Mouse (Mus musculus) embryonic fibroblast, embryonic 13.5 days (primary cell): ENCODE results near the gene Ccdc51.

Experiments used
- CTCF ChIP-seq: IDR thresholded peaks from 2 replicates; pipeline ENCODE4 v1.5.1; 2011; ENCODE audit warnings: mild to moderate bottlenecking, control low read depth, low read length, moderate library complexity, borderline replicate concordance; ENCODE audit not compliant: insufficient read depth
- POLR2A ChIP-seq: IDR thresholded peaks from 2 replicates; pipeline ENCODE4 v1.6.1; 2011; ENCODE audit warnings: low read depth, mild to moderate bottlenecking, control low read depth, low read length, moderate library complexity

GRCm38 (mm10) chr9:109040216-109040615, 42.1 kb upstream of the Ccdc51 start:
- no peak for TF ChIP-seq CTCF
- no peak for TF ChIP-seq POLR2A
